Mouse (Mus musculus) CH12.LX (cell line): ENCODE measurements around the gene Tmem132d. TPM values are rescaled to one million over a fixed set of nuclear protein-coding genes. Genes with fewer than 3 reads are reported as not detected.

Experiments
- DNase-seq: peaks from one replicate; pipeline ENCODE4 v3.0.0-alpha.2; 2013; ENCODE audit errors: extremely low read depth
- H3K27ac ChIP-seq: 2 replicates; pipeline ENCODE4 v1.5.1; 2012; ENCODE audit warnings: low read depth, mild to moderate bottlenecking, control low read depth, moderate library complexity; ENCODE audit not compliant: insufficient read depth
- H3K27me3 ChIP-seq: replicated peaks from 2 replicates; pipeline ENCODE3; 2012; ENCODE audit warnings: inconsistent platforms
- H3K36me3 ChIP-seq, 2 experiments: replicated peaks in 1 of 2; 2 replicates each; pipeline versions ENCODE3 to v1.6.1; 2012; ENCODE audit warnings: inconsistent platforms in 1 of 2, low read length in 1 of 2, mild to moderate bottlenecking in 1 of 2, mixed read lengths in 1 of 2, moderate library complexity in 1 of 2; ENCODE audit not compliant: control insufficient read depth in 1 of 2, insufficient read depth in 1 of 2
- H3K4me1 ChIP-seq, 2 experiments: 2 replicates each; pipeline ENCODE4 v1.6.1; 2012; ENCODE audit warnings: inconsistent platforms in 1 of 2, moderate library complexity in 1 of 2; ENCODE audit not compliant: insufficient read depth in 2 of 2, control insufficient read depth in 1 of 2
- H3K4me2 ChIP-seq: 2 replicates; pipeline ENCODE4 v1.6.1; 2012; ENCODE audit warnings: low read depth, mild to moderate bottlenecking, control low read depth; ENCODE audit not compliant: poor library complexity, insufficient read depth, severe bottlenecking
- H3K4me3 ChIP-seq, 3 experiments: fragments of 150-350 bp in 1 of 3; sonication (generic) in 1 of 3; replicated peaks in 1 of 3; 2 replicates each; pipeline versions ENCODE3 to v1.5.1; 2011 to 2012; ENCODE audit warnings: low read depth in 2 of 3, low read length in 2 of 3, mild to moderate bottlenecking in 2 of 3, moderate library complexity in 2 of 3, control low read depth in 1 of 3, improper control_type of control experiment in 1 of 3, inconsistent platforms in 1 of 3, mixed read lengths in 1 of 3; ENCODE audit not compliant: poor library complexity in 1 of 3
- H3K79me2 ChIP-seq: replicated peaks from 2 replicates; pipeline ENCODE4 v1.6.1; 2012; ENCODE audit warnings: mild to moderate bottlenecking, moderate library complexity; ENCODE audit not compliant: control insufficient read depth, poor library complexity, insufficient read depth, severe bottlenecking; ENCODE audit errors: extremely low read depth
- H3K9ac ChIP-seq: 2 replicates; pipeline ENCODE4 v1.6.1; 2012; ENCODE audit warnings: low read depth, mild to moderate bottlenecking, control low read depth, moderate library complexity; ENCODE audit not compliant: insufficient read depth
- H3K9me3 ChIP-seq: replicated peaks from 2 replicates; pipeline ENCODE3; 2012; ENCODE audit warnings: low read length, inconsistent platforms, mixed read lengths
- BHLHE40 ChIP-seq: IDR thresholded peaks from 2 replicates; pipeline ENCODE4 v1.6.1; 2011; ENCODE audit warnings: mild to moderate bottlenecking, low read depth, low read length, improper control_type of control experiment
- CHD1 ChIP-seq: IDR thresholded peaks from 2 replicates; pipeline ENCODE4 v1.6.1; 2012; ENCODE audit warnings: low read depth, low read length, improper control_type of control experiment, inconsistent platforms
- ELF1 ChIP-seq: IDR thresholded peaks from 2 replicates; pipeline ENCODE4 v1.6.1; 2014; ENCODE audit warnings: low read depth, mild to moderate bottlenecking, inconsistent platforms, low read length, improper control_type of control experiment
- EP300 ChIP-seq: IDR thresholded peaks from 2 replicates; pipeline ENCODE4 v1.6.1; 2011; ENCODE audit warnings: low read length, improper control_type of control experiment
- ETS1 ChIP-seq: conservative IDR thresholded peaks from 2 replicates; pipeline ENCODE4 v1.6.1; 2012; ENCODE audit warnings: low read depth, mild to moderate bottlenecking, inconsistent platforms, low read length, improper control_type of control experiment, moderate library complexity
- IRF4 ChIP-seq: IDR thresholded peaks from 2 replicates; pipeline ENCODE4 v1.6.1; 2014; ENCODE audit warnings: low read depth, mild to moderate bottlenecking, inconsistent platforms, low read length, improper control_type of control experiment
- JUN ChIP-seq: IDR thresholded peaks from 2 replicates; pipeline ENCODE4 v1.6.1; 2011; ENCODE audit warnings: low read depth, mild to moderate bottlenecking, low read length, improper control_type of control experiment, moderate library complexity; ENCODE audit not compliant: insufficient read depth
- MAFK ChIP-seq: IDR thresholded peaks from 2 replicates; pipeline ENCODE4 v1.6.1; 2011; ENCODE audit warnings: low read length, improper control_type of control experiment; ENCODE audit not compliant: insufficient replicate concordance
- MEF2A ChIP-seq: IDR thresholded peaks from 2 replicates; pipeline ENCODE4 v1.6.1; 2014; ENCODE audit warnings: low read depth, mild to moderate bottlenecking, inconsistent platforms, low read length, improper control_type of control experiment, borderline replicate concordance
- MXI1 ChIP-seq: IDR thresholded peaks from 2 replicates; pipeline ENCODE4 v1.6.1; 2011; ENCODE audit warnings: mild to moderate bottlenecking, low read depth, low read length, improper control_type of control experiment
- MYC ChIP-seq: IDR thresholded peaks from 2 replicates; pipeline ENCODE4 v1.6.1; 2011; ENCODE audit warnings: low read depth, mild to moderate bottlenecking, improper control_type of control experiment, low read length
- NELFE ChIP-seq: IDR thresholded peaks from 2 replicates; pipeline ENCODE4 v1.6.1; 2011; ENCODE audit warnings: low read depth, low read length, improper control_type of control experiment
- NRF1 ChIP-seq: IDR thresholded peaks from 2 replicates; pipeline ENCODE4 v1.6.1; 2014; ENCODE audit warnings: low read depth, mild to moderate bottlenecking, inconsistent platforms, low read length, improper control_type of control experiment, moderate library complexity
- POLR2AphosphoS2 ChIP-seq: IDR thresholded peaks from 2 replicates; pipeline ENCODE4 v1.6.1; 2011; ENCODE audit warnings: low read depth, low read length, improper control_type of control experiment
- RAD21 ChIP-seq: IDR thresholded peaks from 2 replicates; pipeline ENCODE4 v1.6.1; 2011; ENCODE audit warnings: low read depth, mild to moderate bottlenecking, low read length, improper control_type of control experiment, moderate library complexity
- TCF12 ChIP-seq: IDR thresholded peaks from 2 replicates; pipeline ENCODE4 v1.6.1; 2014; ENCODE audit warnings: low read depth, mild to moderate bottlenecking, inconsistent platforms, low read length, improper control_type of control experiment
- UBTF ChIP-seq: IDR thresholded peaks from 2 replicates; pipeline ENCODE4 v1.6.1; 2012; ENCODE audit warnings: low read depth, mild to moderate bottlenecking, inconsistent platforms, low read length, improper control_type of control experiment, moderate library complexity
- USF1 ChIP-seq: IDR thresholded peaks from 2 replicates; pipeline ENCODE4 v1.6.1; 2014; ENCODE audit warnings: low read depth, mild to moderate bottlenecking, inconsistent platforms, low read length, improper control_type of control experiment
- USF2 ChIP-seq: conservative IDR thresholded peaks from 2 replicates; pipeline ENCODE4 v1.6.1; 2011; ENCODE audit warnings: low read depth, low read length, improper control_type of control experiment
- ZMIZ1 ChIP-seq: IDR thresholded peaks from 2 replicates; pipeline ENCODE4 v1.6.1; 2012; ENCODE audit warnings: low read depth, mild to moderate bottlenecking, inconsistent platforms, low read length, improper control_type of control experiment
- ZNF384 ChIP-seq: IDR thresholded peaks from 2 replicates; pipeline ENCODE4 v1.6.1; 2012; ENCODE audit warnings: low read depth, low read length, improper control_type of control experiment, inconsistent platforms
- dilution Hi-C: fragments of 300-500 bp; cut with MboI; formaldehyde crosslinking; loops from 2 replicates; pipeline ENCODE4 v1.14.3; 2020; ENCODE audit warnings: low sequenced_read_pairs; ENCODE audit not compliant: extremely low pct_unique_long_range_greater_than_20kb, extremely low pct_ligation_motif_present
- in situ Hi-C: fragments of 300-500 bp; cut with MboI; formaldehyde crosslinking; loops from 3 replicates; pipeline ENCODE4 v1.14.3; 2019; ENCODE audit warnings: low sequenced_read_pairs, low pct_ligation_motif_present, low pct_unique_long_range_greater_than_20kb, mixed read lengths
- polyA plus RNA-seq: library from polyadenylated mRNA; unstranded; fragments of >175 nt; gene quantifications from 2 replicates; pipeline ENCODE4 v1.2.1, GENCODE M21; 2012; ENCODE audit warnings: low read depth; ENCODE audit not compliant: insufficient read length
- total RNA-seq, 2 experiments: library from RNA; depleted of rRNA; stranded (reverse); fragments of 300-350 nt in 1 of 2; fragments of >200 nt in 1 of 2; gene quantifications; 2 replicates each; pipeline ENCODE4 v1.2.3; 2012 to 2014

Gene Tmem132d
- total and polyA plus RNA-seq, 3 experiments = not detected

DNA sequence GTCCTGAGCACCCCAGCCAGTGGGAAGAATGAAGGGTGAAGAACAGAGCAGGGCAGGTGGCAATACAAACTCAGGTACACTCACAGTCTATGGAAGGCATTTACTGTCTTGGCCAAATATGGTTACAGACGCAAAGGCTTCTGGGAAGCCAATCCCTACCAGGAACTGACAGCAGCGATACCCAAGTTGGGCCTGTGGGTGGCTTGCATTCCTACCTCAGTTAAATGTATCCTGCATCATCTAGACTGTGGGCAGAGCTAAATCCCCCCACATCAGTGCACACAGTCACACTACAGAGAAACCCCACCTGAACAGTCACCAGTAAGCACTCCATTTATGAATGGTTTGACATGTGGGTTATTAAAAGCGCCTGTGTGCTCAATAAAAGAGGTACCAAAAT is 288.1 kb downstream of the Tmem132d start:
- Histone ChIP-seq H3K9me3 (peaks cover 84% of the 10 kb centered on the region), H3K9ac (no peak overlapping the region), H3K36me3 (no peaks in the 10 kb centered on the region), H3K4me1 (no peaks in the 10 kb centered on the region), H3K79me2 (no peaks in the 10 kb centered on the region), H3K27me3 (no peaks in the 10 kb centered on the region), H3K27ac (no peak overlapping the region), H3K4me3 (no peak overlapping the region), H3K4me2 (no peak overlapping the region)
- in situ Hi-C loops (no loop called here), dilution Hi-C loops (no loop called here)
- no peak for DNase-seq
- no peak for TF ChIP-seq TCF12

DNA sequence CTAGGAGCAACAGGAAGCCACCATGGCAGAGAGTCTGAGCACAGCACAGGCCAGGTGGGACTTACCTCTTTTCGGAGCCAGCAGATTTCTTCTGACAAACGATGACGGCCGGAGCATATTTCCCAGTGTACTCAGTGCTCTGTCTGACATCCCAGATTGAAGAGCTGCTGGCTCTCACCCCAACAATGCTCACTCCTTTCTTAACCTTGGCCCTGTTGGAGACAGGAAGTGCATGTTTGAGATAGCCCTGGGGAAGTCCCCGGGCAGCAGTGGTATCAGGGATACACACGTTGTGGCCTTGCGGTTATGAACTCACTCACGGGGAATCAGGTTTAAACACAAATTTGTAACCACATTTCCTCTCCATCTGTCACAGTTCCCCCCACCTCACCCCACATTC is 296.1 kb downstream of the Tmem132d start:
- in situ Hi-C loops (no loop called here), dilution Hi-C loops (no loop called here)
- H3K9ac ChIP-seq = no peak overlapping the region
- no peaks in the 10 kb centered on the region for H3K27me3 ChIP-seq
- H3K4me3 ChIP-seq = no peak overlapping the region
- no peaks in the 10 kb centered on the region for H3K4me1 ChIP-seq
- H3K79me2 ChIP-seq = no peaks in the 10 kb centered on the region
- no peak overlapping the region for H3K27ac ChIP-seq
- peaks cover 87% of the 10 kb centered on the region for H3K9me3 ChIP-seq
- DNase-seq = no peak
- no peak for TF ChIP-seq USF1
- no peak for TF ChIP-seq JUN
- TF ChIP-seq ZNF384 = no peak
- TF ChIP-seq RAD21 = no peak
- TF ChIP-seq MYC = no peak
- H3K4me2 ChIP-seq = no peak overlapping the region
- no peaks in the 10 kb centered on the region for H3K36me3 ChIP-seq

- H3K79me2 ChIP-seq = no peaks in the 10 kb centered on the region
- no peak overlapping the region for H3K9ac ChIP-seq
- no peak for TF ChIP-seq BHLHE40
- no peak for TF ChIP-seq IRF4
- TF ChIP-seq MAFK = no peak
- TF ChIP-seq POLR2AphosphoS2 = no peak
- no peak for TF ChIP-seq NELFE
- no peak for TF ChIP-seq CHD1
- TF ChIP-seq ELF1 = no peak
- TF ChIP-seq RAD21 = no peak
- TF ChIP-seq MEF2A = no peak
- no peak for TF ChIP-seq EP300
- no peak for TF ChIP-seq ETS1
- no peak for TF ChIP-seq ZMIZ1
- TF ChIP-seq UBTF = no peak
- no peak for TF ChIP-seq ZNF384
- TF ChIP-seq JUN = no peak
- no peak for TF ChIP-seq MYC
- no peak for TF ChIP-seq TCF12
- TF ChIP-seq MXI1 = no peak
- no peak for TF ChIP-seq USF2
- no peak for TF ChIP-seq NRF1
- H3K27me3 ChIP-seq = no peaks in the 10 kb centered on the region
- in situ Hi-C loops (no loop called here), dilution Hi-C loops (no loop called here)
- H3K4me1 ChIP-seq = no peaks in the 10 kb centered on the region
- no peak overlapping the region for H3K4me2 ChIP-seq
- H3K36me3 ChIP-seq = no peaks in the 10 kb centered on the region
- H3K27ac ChIP-seq = no peak overlapping the region
- H3K9me3 ChIP-seq = peaks cover 85% of the 10 kb centered on the region
- no peak for DNase-seq
- no peak overlapping the region for H3K4me3 ChIP-seq
These were observed 310.2 kb downstream of the Tmem132d start for GRCm38 (mm10) chr5:128122656-128123055.
